Comparison of ENCODE assay signal across 8 mouse cellular contexts in the genomic region with DNA sequence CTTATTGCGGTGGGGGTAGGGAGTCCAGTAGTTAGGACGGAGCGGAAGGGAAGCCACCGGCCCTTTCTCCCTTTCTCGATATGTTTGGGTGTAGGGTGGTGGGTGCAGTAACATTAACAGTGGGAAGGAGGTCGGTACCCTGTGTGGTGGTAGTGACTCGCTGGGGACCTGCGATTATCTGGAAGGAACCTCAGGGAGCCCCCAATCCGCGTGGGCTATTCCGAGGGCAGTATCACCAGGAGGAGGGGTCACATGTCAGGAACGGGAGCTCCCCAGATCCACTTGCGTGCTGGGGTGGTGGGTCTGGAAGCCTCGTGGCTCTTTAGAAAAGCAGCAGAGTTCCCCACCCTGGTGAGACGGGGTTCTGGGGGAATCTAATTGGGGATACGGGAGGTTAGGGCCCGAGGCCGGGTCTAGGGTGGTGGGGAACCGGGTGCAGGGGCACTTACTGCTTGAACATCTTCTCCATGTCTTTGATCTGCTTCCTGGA. TPM values are rescaled to one million over a fixed set of nuclear protein-coding genes. Genes with fewer than 3 reads are reported as not detected.
DNase-seq lines count a peak whose midpoint lies in the region; ATAC-seq and TF ChIP-seq lines count a peak whose summit lies in the region.

No protein-coding gene starts in this region.

- H3K4me1 ChIP-seq in lung, postnatal 0 days (ENCODE audit: insufficient read depth, low read depth, low read length), result peaks cover 31% of the 10 kb centered on the region
- H3K4me1 ChIP-seq in embryonic facial prominence, embryonic 10.5 days, result peaks cover 56% of the 10 kb centered on the region
- peaks cover 38% of the 10 kb centered on the region for H3K4me1 ChIP-seq in intestine, embryonic 14.5 days (replicated peaks; ENCODE audit: control insufficient read depth, insufficient read depth, low read length)
- peaks cover 37% of the 10 kb centered on the region for H3K4me1 ChIP-seq in neural tube, embryonic 12.5 days

- TF ChIP-seq EP300 in lung, postnatal 0 days (IDR thresholded peaks at IDR 0.05), result no peak

- H3K9ac ChIP-seq in lung, postnatal 0 days (replicated peaks; ENCODE audit: low read depth), result peak overlapping the region; percentile 76
- peak overlapping the region; percentile 72 for H3K9ac ChIP-seq in intestine, embryonic 14.5 days (ENCODE audit: low read length)
- H3K9ac ChIP-seq in neural tube, embryonic 12.5 days, result peak overlapping the region; percentile 78

- peak overlapping the region; percentile 66 for H3K27ac ChIP-seq in lung, postnatal 0 days (ENCODE audit: low read length)
- peak overlapping the region; percentile 78 for H3K27ac ChIP-seq in embryonic facial prominence, embryonic 10.5 days (replicated peaks)
- no peak overlapping the region for H3K27ac ChIP-seq in intestine, embryonic 14.5 days (ENCODE audit: low read depth)
- peak overlapping the region; percentile 17; the same call in 1 of the 2 replicates for H3K27ac ChIP-seq in neural tube, embryonic 12.5 days

- peak overlapping the region; percentile 85 for H3K4me3 ChIP-seq in lung, postnatal 0 days (ENCODE audit: low read depth, low read length)
- peak overlapping the region; percentile 70 for H3K4me3 ChIP-seq in embryonic facial prominence, embryonic 10.5 days
- peak overlapping the region; percentile 78 for H3K4me3 ChIP-seq in intestine, embryonic 14.5 days (ENCODE audit: low read depth, low read length)
- H3K4me3 ChIP-seq in neural tube, embryonic 12.5 days, result peak overlapping the region; percentile 73

- no peaks in the 10 kb centered on the region for H3K27me3 ChIP-seq in lung, postnatal 0 days (replicated peaks; ENCODE audit: insufficient read depth, low read length)
- peaks cover 50% of the 10 kb centered on the region for H3K27me3 ChIP-seq in embryonic facial prominence, embryonic 10.5 days (replicated peaks; ENCODE audit: low read depth, poor library complexity, severe bottlenecking)
- H3K27me3 ChIP-seq in intestine, embryonic 14.5 days (replicated peaks; ENCODE audit: control insufficient read depth, insufficient read depth, low read length), result no peaks in the 10 kb centered on the region
- H3K27me3 ChIP-seq in neural tube, embryonic 12.5 days (replicated peaks), result no peaks in the 10 kb centered on the region

- 1% methylated on average over 19 of the region's 19 CpGs for WGBS in lung, postnatal 0 days
- 3% methylated on average over 19 of the region's 19 CpGs for WGBS in embryonic facial prominence, embryonic 10.5 days
- under 1% methylated on average over 19 of the region's 19 CpGs for WGBS in intestine, embryonic 14.5 days
- 3% methylated on average over 19 of the region's 19 CpGs for WGBS in neural tube, embryonic 12.5 days

- TF ChIP-seq CTCF in lung, postnatal 0 days (IDR thresholded peaks at IDR 0.05), result no peak

- H3K9me3 ChIP-seq in lung, postnatal 0 days (ENCODE audit: low read length), result no peaks in the 10 kb centered on the region
- no peaks in the 10 kb centered on the region for H3K9me3 ChIP-seq in embryonic facial prominence, embryonic 10.5 days
- H3K9me3 ChIP-seq in intestine, embryonic 14.5 days (ENCODE audit: control insufficient read depth, low read length), result no peaks in the 10 kb centered on the region
- no peaks in the 10 kb centered on the region for H3K9me3 ChIP-seq in neural tube, embryonic 12.5 days

- 0 out of 2 replicates have a peak, but pooled peaks have one; percentile 2 for ATAC-seq in lung, postnatal 0 days
- ATAC-seq in intestine, embryonic 14.5 days (replicated peaks; ENCODE audit: low FRiP score, low TSS enrichment, low read depth), result peak; percentile 3
- ATAC-seq in neural tube, embryonic 12.5 days (ENCODE audit: low FRiP score, low read depth), result peak; percentile 27

- H3K36me3 ChIP-seq in lung, postnatal 0 days (ENCODE audit: insufficient read depth, low read length), result no peaks in the 10 kb centered on the region
- no peaks in the 10 kb centered on the region; the same call in 1 of the 2 replicates for H3K36me3 ChIP-seq in embryonic facial prominence, embryonic 10.5 days (replicated peaks)
- peaks cover 11% of the 10 kb centered on the region; the same call in 1 of the 2 replicates for H3K36me3 ChIP-seq in intestine, embryonic 14.5 days (ENCODE audit: control insufficient read depth, insufficient read depth, low read length)
- no peaks in the 10 kb centered on the region for H3K36me3 ChIP-seq in neural tube, embryonic 12.5 days

- DNase-seq in lung, postnatal 0 days (ENCODE audit: low spot score), result peak; percentile 41
- no peak for DNase-seq in lung, postnatal 14 days
- DNase-seq in embryonic facial prominence, embryonic 10.5 days (ENCODE audit: low spot score), result peak; percentile 29
- peak; percentile 82 for DNase-seq in intestine, embryonic 14.5 days (ENCODE audit: low spot score)
- DNase-seq in urinary bladder, postnatal 25 days (ENCODE audit: low spot score), result no peak
- DNase-seq in cerebellum, adult 9-10 months, result no peak
- no peak for DNase-seq in urinary bladder, postnatal 36 days (ENCODE audit: low spot score in 2 of 2)

- peak overlapping the region; percentile 95 for H3K4me2 ChIP-seq in lung, postnatal 0 days (replicated peaks; ENCODE audit: low read depth, low read length)
- H3K4me2 ChIP-seq in intestine, embryonic 14.5 days (ENCODE audit: low read length), result peak overlapping the region; percentile 94
- peak overlapping the region; percentile 95 for H3K4me2 ChIP-seq in neural tube, embryonic 12.5 days (replicated peaks)

RNA-seq across cellular contexts. Expression of a gene that starts 0.6 kb away (rescaled TPM):
- 81.6 and 88.4 TPM in 2 replicates for polyA plus RNA-seq in lung, postnatal 0 days (2015; fragmentation: Nextera tagmentation; extraction: Ambion mirVana)
- polyA plus RNA-seq in embryonic facial prominence, embryonic 10.5 days (2016; fragmentation: Nextera tagmentation; extraction: Ambion mirVana), result 40.7 and 41.8 TPM in 2 replicates
- 59.4 and 75.6 TPM in 2 replicates for polyA plus RNA-seq in intestine, embryonic 14.5 days (2014; fragmentation: Nextera tagmentation; extraction: Ambion mirVana)
- polyA plus RNA-seq in neural tube, embryonic 12.5 days (2016; fragmentation: Nextera tagmentation; extraction: Ambion mirVana), result 75.9 and 79.1 TPM in 2 replicates

RNA-seq across cellular contexts. Expression of a gene that starts 28.0 kb away (rescaled TPM):
- not detected in 2 replicates for polyA plus RNA-seq in lung, postnatal 0 days (2015; fragmentation: Nextera tagmentation; extraction: Ambion mirVana)
- not detected in 2 replicates for polyA plus RNA-seq in embryonic facial prominence, embryonic 10.5 days (2016; fragmentation: Nextera tagmentation; extraction: Ambion mirVana)
- polyA plus RNA-seq in intestine, embryonic 14.5 days (2014; fragmentation: Nextera tagmentation; extraction: Ambion mirVana), result not detected in 2 replicates
- polyA plus RNA-seq in neural tube, embryonic 12.5 days (2016; fragmentation: Nextera tagmentation; extraction: Ambion mirVana), result not detected in 2 replicates

RNA-seq across cellular contexts. Expression of a gene that starts 48.2 kb away (rescaled TPM):
- polyA plus RNA-seq in lung, postnatal 0 days (2015; fragmentation: Nextera tagmentation; extraction: Ambion mirVana), result not detected in 2 replicates
- not detected in 2 replicates for polyA plus RNA-seq in embryonic facial prominence, embryonic 10.5 days (2016; fragmentation: Nextera tagmentation; extraction: Ambion mirVana)
- polyA plus RNA-seq in intestine, embryonic 14.5 days (2014; fragmentation: Nextera tagmentation; extraction: Ambion mirVana), result 6.9 TPM in 1 of 2 replicates, not detected in the other
- not detected in 2 replicates for polyA plus RNA-seq in neural tube, embryonic 12.5 days (2016; fragmentation: Nextera tagmentation; extraction: Ambion mirVana)

Comparison
In these comparisons a context has a peak if more than half of its experiments do, and no peak if none do; other contexts are left out.
1. DNase-seq: peak in lung, postnatal 0 days (single experiment), embryonic facial prominence, embryonic 10.5 days (single experiment) and intestine, embryonic 14.5 days (single experiment); none in lung, postnatal 14 days (single experiment), urinary bladder, postnatal 25 days (single experiment), cerebellum, adult 9-10 months (single experiment) and urinary bladder, postnatal 36 days (0 of 2).
2. Peak in every context shown above with its lines, with median percentiles within 50 percentile points of each other: ATAC-seq, H3K4me2 ChIP-seq, H3K4me3 ChIP-seq and H3K9ac ChIP-seq.